Mouse (Mus musculus): ENCODE data around the gene Sema3g.

Gene Sema3g

GRCm38 (mm10) chr14:31217666-31218065, at the start of gene Sema3g:
Gene Sema3g (plus strand): TSS chr14:31217860.
- DNase-seq: peak; percentile 85

- DNase-seq: peak; percentile 56
These were observed 49.2 kb upstream of the Sema3g start, which contains the start of gene Stab1 for GRCm38 (mm10) chr14:31168425-31168824. Gene Stab1 (minus strand): TSS chr14:31168641.

- DNase-seq: no peak
These were observed 48.2 kb upstream of the Sema3g start for GRCm38 (mm10) chr14:31169508-31169907.

GRCm38 (mm10) chr14:31170963-31171362, 46.7 kb upstream of the Sema3g start:
- DNase-seq: no peak

- no peak for DNase-seq
These were observed 46.3 kb upstream of the Sema3g start for GRCm38 (mm10) chr14:31171386-31171785.

- DNase-seq: no peak
These were observed 45.8 kb upstream of the Sema3g start for GRCm38 (mm10) chr14:31171821-31172220.

- peak; percentile 50 for DNase-seq
These were observed 44.7 kb upstream of the Sema3g start for GRCm38 (mm10) chr14:31172781-31173455.

GRCm38 (mm10) chr14:31173537-31173936, 44.1 kb upstream of the Sema3g start:
- no peak for DNase-seq

GRCm38 (mm10) chr14:31177287-31177686, 40.4 kb upstream of the Sema3g start:
- DNase-seq: no peak

- DNase-seq: no peak
These were observed 39.9 kb upstream of the Sema3g start for GRCm38 (mm10) chr14:31177715-31178114.

GRCm38 (mm10) chr14:31179677-31180365, 37.8 kb upstream of the Sema3g start:
- peak; percentile 87 for DNase-seq

- DNase-seq: no peak
These were observed 36.1 kb upstream of the Sema3g start for GRCm38 (mm10) chr14:31181512-31181911.

GRCm38 (mm10) chr14:31182786-31183290, 34.8 kb upstream of the Sema3g start:
- peak; percentile 85 for DNase-seq

- DNase-seq: no peak
These were observed 34.1 kb upstream of the Sema3g start for GRCm38 (mm10) chr14:31183541-31183940.

- no peak for DNase-seq
These were observed 33.5 kb upstream of the Sema3g start for GRCm38 (mm10) chr14:31184195-31184594.

GRCm38 (mm10) chr14:31186656-31187055, 31.0 kb upstream of the Sema3g start:
- peak; percentile 87 for DNase-seq

GRCm38 (mm10) chr14:31188771-31189181, 28.9 kb upstream of the Sema3g start:
- no peak for DNase-seq

- no peak for DNase-seq
These were observed 28.3 kb upstream of the Sema3g start for GRCm38 (mm10) chr14:31189348-31189747.

- no peak for DNase-seq
These were observed 25.7 kb upstream of the Sema3g start for GRCm38 (mm10) chr14:31191936-31192335.

- DNase-seq: no peak
These were observed 23.9 kb upstream of the Sema3g start for GRCm38 (mm10) chr14:31193791-31194190.

GRCm38 (mm10) chr14:31194441-31194840, 23.2 kb upstream of the Sema3g start:
- DNase-seq: no peak

- peak; percentile 75 for DNase-seq
These were observed 22.7 kb upstream of the Sema3g start for GRCm38 (mm10) chr14:31194891-31195513.

- no peak for DNase-seq
These were observed 22.1 kb upstream of the Sema3g start for GRCm38 (mm10) chr14:31195521-31195920.

- peak; percentile 60 for DNase-seq
These were observed 21.7 kb upstream of the Sema3g start for GRCm38 (mm10) chr14:31195968-31196367.
